In the genomic region with DNA sequence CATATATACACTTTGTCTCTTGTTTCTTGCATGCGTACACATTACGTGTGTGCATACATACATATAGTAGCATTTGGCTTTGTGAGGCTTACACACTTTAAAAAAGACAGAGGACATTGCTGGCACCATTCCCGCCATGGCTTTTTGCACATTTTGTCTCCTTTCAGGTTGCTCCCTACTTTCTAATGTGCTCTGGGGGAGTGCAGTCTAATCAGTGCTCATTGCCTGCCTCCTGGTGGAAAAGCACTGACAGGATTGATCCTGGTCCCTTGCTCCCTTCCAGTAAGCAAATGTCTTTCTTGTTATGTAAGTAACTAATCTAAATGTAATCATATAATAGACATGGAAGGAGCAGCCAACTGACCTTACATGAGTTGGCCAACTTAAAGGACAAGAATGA, we compare ENCODE assay signal across 12 mouse cellular contexts.
DNase-seq lines count a peak whose midpoint lies in the region; ATAC-seq and TF ChIP-seq lines count a peak whose summit lies in the region.
"Had no signal": no experiment of that assay in that cellular context is flagged by ENCODE, and none has a peak within 500 bp of the region (broad histone marks: within the 10 kb centered on the region; RNA-seq: fewer than 3 reads in every experiment).

No protein-coding gene starts in this region.

- H3K36me3 ChIP-seq in kidney, adult 2 months (ENCODE audit: control insufficient read depth, insufficient read depth, low read length) = no peaks in the 10 kb centered on the region
- no peaks in the 10 kb centered on the region for H3K36me3 ChIP-seq in kidney, embryonic 14.5 days (ENCODE audit: control insufficient read depth, insufficient read depth, low read length)

- no peak overlapping the region for H3K9ac ChIP-seq in kidney, embryonic 14.5 days (ENCODE audit: low read depth, low read length)

- H3K27me3 ChIP-seq in kidney, adult 2 months (replicated peaks; ENCODE audit: control insufficient read depth, insufficient read depth, low read length) = no peaks in the 10 kb centered on the region
- H3K27me3 ChIP-seq in kidney, embryonic 14.5 days (ENCODE audit: control insufficient read depth, insufficient read depth, low read length) = no peaks in the 10 kb centered on the region

- no peaks in the 10 kb centered on the region for H3K9me3 ChIP-seq in kidney, embryonic 14.5 days (ENCODE audit: control insufficient read depth, low read length)

- no peak overlapping the region for H3K27ac ChIP-seq in kidney, adult 2 months (ENCODE audit: insufficient read depth, low read depth, low read length)
- no peak overlapping the region for H3K27ac ChIP-seq in kidney, embryonic 14.5 days (ENCODE audit: low read depth, low read length)

- no peak overlapping the region for H3K4me3 ChIP-seq in kidney, adult 2 months (ENCODE audit: insufficient read depth, low read depth, low read length)
- no peak overlapping the region for H3K4me3 ChIP-seq in kidney, embryonic 14.5 days (ENCODE audit: low read length)
- H3K4me3 ChIP-seq in lung, adult 2 months (replicated peaks; ENCODE audit: extremely low read depth, low read depth, low read length) = no peak overlapping the region
- H3K4me3 ChIP-seq: erythroblast, embryonic 14.5 days had no signal

- no peak for TF ChIP-seq POLR2A in kidney, adult 2 months (IDR thresholded peaks at IDR 0.05; ENCODE audit: low read depth, low read length)
- no peak for TF ChIP-seq POLR2A in lung, adult 2 months (IDR thresholded peaks at IDR 0.05; ENCODE audit: borderline replicate concordance, extremely low read depth, low read depth, low read length)

- peak; percentile 63 for TF ChIP-seq CTCF in kidney, adult 2 months (conservative IDR thresholded peaks at IDR 0.05; ENCODE audit: insufficient read depth, insufficient read length, low read depth, low read length)
- peak; percentile 52; the same call in 1 of the 2 replicates for TF ChIP-seq CTCF in lung, adult 2 months (IDR thresholded peaks at IDR 0.05; ENCODE audit: insufficient read depth, low read length)

- WGBS in kidney, adult 2 months = 92% methylated on average over 3 of the region's 3 CpGs
- 96% methylated on average over 3 of the region's 3 CpGs for WGBS in kidney, embryonic 14.5 days
- WGBS in lung, adult 2 months = 81% methylated on average over 3 of the region's 3 CpGs

- peaks cover 3% of the 10 kb centered on the region; the same call in 1 of the 2 replicates for H3K4me1 ChIP-seq in kidney, adult 2 months (ENCODE audit: control insufficient read depth, insufficient read depth, low read length)
- H3K4me1 ChIP-seq in kidney, embryonic 14.5 days (ENCODE audit: control insufficient read depth, insufficient read depth, low read length) = peaks cover 13% of the 10 kb centered on the region; the same call in 1 of the 2 replicates
- peaks cover 6% of the 10 kb centered on the region for H3K4me1 ChIP-seq in lung, adult 2 months (ENCODE audit: control insufficient read depth, insufficient read depth, low read length)

- no peak overlapping the region for H3K4me2 ChIP-seq in kidney, embryonic 14.5 days (replicated peaks; ENCODE audit: low read depth, low read length)

- ATAC-seq in kidney, embryonic 14.5 days (ENCODE audit: low FRiP score, low TSS enrichment) = no peak

- DNase-seq in cerebellum, adult 9-10 months = peak; percentile 37
- DNase-seq in cerebellum, adult 8-10 months = no peak
- DNase-seq in kidney, adult 2 months = peak; percentile 24
- DNase-seq in lung, adult 2 months = no peak
- no peak for DNase-seq in lung, postnatal 4 days
- peak; percentile 45 for DNase-seq in lung, postnatal 10 days
- no peak for DNase-seq in spleen, postnatal 14 days (ENCODE audit: low spot score in 2 of 2)
- DNase-seq: adrenal gland, postnatal 25 days; B cell, adult 2 months; gastrocnemius, postnatal 10 days had no signal

Comparison
In these comparisons a context has a peak if more than half of its experiments do, and no peak if none do; other contexts are left out.
1. DNase-seq: peak in cerebellum, adult 9-10 months (single experiment), kidney, adult 2 months (single experiment) and lung, postnatal 10 days (single experiment); none in cerebellum, adult 8-10 months (single experiment), lung, adult 2 months (single experiment), lung, postnatal 4 days (0 of 2) and spleen, postnatal 14 days (0 of 2).